ENCODE assay signal across 8 mouse cellular contexts in genomic region chr10:61679545-61679944, GRCm38 (mm10). TPM values are rescaled to one million over a fixed set of nuclear protein-coding genes. Genes with fewer than 3 reads are reported as not detected.
DNase-seq lines count a peak whose midpoint lies in the region; ATAC-seq and TF ChIP-seq lines count a peak whose summit lies in the region.

No protein-coding gene starts in this region.

- TF ChIP-seq POLR2A in kidney, adult 2 months (IDR thresholded peaks at IDR 0.05; ENCODE audit: low read depth, low read length) = no peak
- no peak for TF ChIP-seq POLR2A in bone marrow, adult 2 months (IDR thresholded peaks at IDR 0.05; ENCODE audit: borderline replicate concordance, control insufficient read depth, low read depth, low read length)

- no peak for ATAC-seq in heart, postnatal 0 days (ENCODE audit: insufficient read depth, low read depth)
- no peak; the same call in 1 of the 2 replicates for ATAC-seq in midbrain, embryonic 12.5 days (ENCODE audit: low FRiP score, low read depth)
- ATAC-seq in monocyte, adult 5-6 weeks (replicated peaks; ENCODE audit: insufficient number of reproducible peaks, low FRiP score, low TSS enrichment, poor library complexity, severe bottlenecking) = no peak

- H3K4me3 ChIP-seq in kidney, adult 2 months (ENCODE audit: insufficient read depth, low read depth, low read length) = peak overlapping the region; percentile 66
- peak overlapping the region; percentile 70 for H3K4me3 ChIP-seq in bone marrow, adult 2 months (replicated peaks; ENCODE audit: control insufficient read depth, low read depth, low read length)
- peak overlapping the region; percentile 98 for H3K4me3 ChIP-seq in heart, postnatal 0 days (ENCODE audit: low read depth, low read length)
- peak overlapping the region; percentile 99 for H3K4me3 ChIP-seq in midbrain, embryonic 12.5 days

- TF ChIP-seq EP300 in heart, postnatal 0 days (IDR thresholded peaks at IDR 0.05; ENCODE audit: low read depth) = no peak

- peak overlapping the region; percentile 86 for H3K27ac ChIP-seq in kidney, adult 2 months (ENCODE audit: insufficient read depth, low read depth, low read length)
- H3K27ac ChIP-seq in bone marrow, adult 2 months (ENCODE audit: control insufficient read depth, insufficient read depth, low read depth, low read length, poor library complexity) = peak overlapping the region; percentile 31; the same call in 1 of the 2 replicates
- H3K27ac ChIP-seq in heart, postnatal 0 days (ENCODE audit: low read depth) = peak overlapping the region; percentile 91
- peak overlapping the region; percentile 46; the same call in 1 of the 2 replicates for H3K27ac ChIP-seq in midbrain, embryonic 12.5 days (replicated peaks)

- DNase-seq in kidney, adult 2 months = no peak
- DNase-seq in kidney, postnatal 10 days = no peak
- DNase-seq in heart, postnatal 0 days (ENCODE audit: low spot score) = no peak
- no peak for DNase-seq in adrenal gland, adult 8-10 months
- no peak for DNase-seq in embryo, embryonic 10.5 days (ENCODE audit: low spot score)

- H3K9ac ChIP-seq in heart, postnatal 0 days (replicated peaks; ENCODE audit: low read depth, low read length) = peak overlapping the region; percentile 97
- H3K9ac ChIP-seq in midbrain, embryonic 12.5 days (replicated peaks) = peak overlapping the region; percentile 97

- no peaks in the 10 kb centered on the region for H3K27me3 ChIP-seq in kidney, adult 2 months (replicated peaks; ENCODE audit: control insufficient read depth, insufficient read depth, low read length)
- no peaks in the 10 kb centered on the region for H3K27me3 ChIP-seq in heart, postnatal 0 days (ENCODE audit: control insufficient read depth, insufficient read depth, low read length)
- no peaks in the 10 kb centered on the region for H3K27me3 ChIP-seq in midbrain, embryonic 12.5 days

- no peaks in the 10 kb centered on the region for H3K9me3 ChIP-seq in heart, postnatal 0 days (replicated peaks; ENCODE audit: control insufficient read depth, low read length)
- H3K9me3 ChIP-seq in midbrain, embryonic 12.5 days = no peaks in the 10 kb centered on the region

- no peak for TF ChIP-seq CTCF in kidney, adult 2 months (conservative IDR thresholded peaks at IDR 0.05; ENCODE audit: insufficient read depth, insufficient read length, low read depth, low read length)
- no peak for TF ChIP-seq CTCF in bone marrow, adult 2 months (IDR thresholded peaks at IDR 0.05; ENCODE audit: control insufficient read depth, insufficient read depth, low read length)
- no peak for TF ChIP-seq CTCF in heart, postnatal 0 days (IDR thresholded peaks at IDR 0.05; ENCODE audit: low read depth)

- H3K4me2 ChIP-seq in heart, postnatal 0 days (ENCODE audit: low read depth, low read length) = peak overlapping the region; percentile 75
- H3K4me2 ChIP-seq in midbrain, embryonic 12.5 days (replicated peaks) = peak overlapping the region; percentile 82

- H3K36me3 ChIP-seq in kidney, adult 2 months (ENCODE audit: control insufficient read depth, insufficient read depth, low read length) = no peaks in the 10 kb centered on the region
- H3K36me3 ChIP-seq in heart, postnatal 0 days (replicated peaks; ENCODE audit: control insufficient read depth, insufficient read depth, low read length) = 0 out of 2 replicates have a peak, but pooled peaks cover 11% of the 10 kb centered on the region
- H3K36me3 ChIP-seq in midbrain, embryonic 12.5 days = peaks cover 12% of the 10 kb centered on the region

- WGBS in kidney, adult 2 months = 32% methylated on average over 9 of the region's 9 CpGs
- WGBS in bone marrow, adult 2 months = 48% methylated on average over 9 of the region's 9 CpGs
- 32% methylated on average over 9 of the region's 9 CpGs for WGBS in heart, postnatal 0 days
- WGBS in midbrain, embryonic 12.5 days = 35% methylated on average over 9 of the region's 9 CpGs

- H3K4me1 ChIP-seq in kidney, adult 2 months (ENCODE audit: control insufficient read depth, insufficient read depth, low read length) = no peaks in the 10 kb centered on the region
- peaks cover 2% of the 10 kb centered on the region; the same call in 1 of the 2 replicates for H3K4me1 ChIP-seq in bone marrow, adult 2 months (ENCODE audit: control insufficient read depth, insufficient read depth, low read length)
- H3K4me1 ChIP-seq in heart, postnatal 0 days (ENCODE audit: control insufficient read depth, insufficient read depth) = peaks cover 15% of the 10 kb centered on the region
- peaks cover 15% of the 10 kb centered on the region for H3K4me1 ChIP-seq in midbrain, embryonic 12.5 days

RNA-seq across cellular contexts. Expression of gene Sar1a, which starts 0.6 kb away (rescaled TPM):
- polyA plus RNA-seq in kidney, adult 2 months (2012; rRNA removed) = 64.3 and 67.7 TPM in 2 replicates
- polyA plus RNA-seq in bone marrow, adult 2 months (2011; ENCODE audit: insufficient read depth, insufficient read length, low replicate concordance, missing spikeins) = 52.5 and 68.8 TPM in 2 replicates
- total RNA-seq in heart, postnatal 0 days (2014; rRNA removed; ENCODE audit: low replicate concordance) = 137 and 148 TPM in 2 replicates
- polyA plus RNA-seq in heart, postnatal 0 days (2015; fragmentation: Nextera tagmentation; extraction: Ambion mirVana) = 140 and 151 TPM in 2 replicates
- 203 and 228 TPM in 2 replicates for polyA plus RNA-seq in midbrain, embryonic 12.5 days (2016; fragmentation: Nextera tagmentation; extraction: Ambion mirVana)
- 189 to 231 TPM (median 229 TPM) in 3 replicates for total RNA-seq in monocyte, adult 5-6 weeks (2017)
- 100 to 1,000 TPM; 192 to 224 (median 209) TPM for total RNA-seq in adrenal gland, adult 8-10 months (2022)

RNA-seq across cellular contexts. Expression of gene Tysnd1, which starts 15.8 kb away (rescaled TPM):
- polyA plus RNA-seq in kidney, adult 2 months (2012; rRNA removed) = 75.4 and 101 TPM in 2 replicates
- 12.3 and 29.2 TPM in 2 replicates for polyA plus RNA-seq in bone marrow, adult 2 months (2011; ENCODE audit: insufficient read depth, insufficient read length, low replicate concordance, missing spikeins)
- 53.0 and 62.0 TPM in 2 replicates for total RNA-seq in heart, postnatal 0 days (2014; rRNA removed; ENCODE audit: low replicate concordance)
- polyA plus RNA-seq in heart, postnatal 0 days (2015; fragmentation: Nextera tagmentation; extraction: Ambion mirVana) = 14.5 and 16.1 TPM in 2 replicates
- 30.9 and 33.2 TPM in 2 replicates for polyA plus RNA-seq in midbrain, embryonic 12.5 days (2016; fragmentation: Nextera tagmentation; extraction: Ambion mirVana)
- 6.6 to 14.0 TPM (median 9.7 TPM) in 3 replicates for total RNA-seq in monocyte, adult 5-6 weeks (2017)
- total RNA-seq in adrenal gland, adult 8-10 months (2022) = 100 to 1,000 TPM in 2 of 4 experiments, 10 to 100 TPM in 2; 58.1 to 133 (median 96.3) TPM

RNA-seq across cellular contexts. Expression of gene Ppa1, which starts 31.2 kb away (rescaled TPM):
- polyA plus RNA-seq in kidney, adult 2 months (2012; rRNA removed) = 34.6 and 34.9 TPM in 2 replicates
- 11.7 and 19.7 TPM in 2 replicates for polyA plus RNA-seq in bone marrow, adult 2 months (2011; ENCODE audit: insufficient read depth, insufficient read length, low replicate concordance, missing spikeins)
- 28.2 and 35.5 TPM in 2 replicates for total RNA-seq in heart, postnatal 0 days (2014; rRNA removed; ENCODE audit: low replicate concordance)
- 53.0 and 54.8 TPM in 2 replicates for polyA plus RNA-seq in heart, postnatal 0 days (2015; fragmentation: Nextera tagmentation; extraction: Ambion mirVana)
- 236 and 247 TPM in 2 replicates for polyA plus RNA-seq in midbrain, embryonic 12.5 days (2016; fragmentation: Nextera tagmentation; extraction: Ambion mirVana)
- 13.3 to 20.4 TPM (median 17.9 TPM) in 3 replicates for total RNA-seq in monocyte, adult 5-6 weeks (2017)
- total RNA-seq in adrenal gland, adult 8-10 months (2022) = 100 to 1,000 TPM in 2 of 4 experiments, 10 to 100 TPM in 2; 70.0 to 114 (median 96.9) TPM

RNA-seq across cellular contexts. Expression of gene Aifm2, which starts 35.5 kb away (rescaled TPM):
- 27.7 and 29.0 TPM in 2 replicates for polyA plus RNA-seq in kidney, adult 2 months (2012; rRNA removed)
- 9.2 and 14.9 TPM in 2 replicates for polyA plus RNA-seq in bone marrow, adult 2 months (2011; ENCODE audit: insufficient read depth, insufficient read length, low replicate concordance, missing spikeins)
- 34.7 and 53.4 TPM in 2 replicates for total RNA-seq in heart, postnatal 0 days (2014; rRNA removed; ENCODE audit: low replicate concordance)
- polyA plus RNA-seq in heart, postnatal 0 days (2015; fragmentation: Nextera tagmentation; extraction: Ambion mirVana) = 33.9 and 34.2 TPM in 2 replicates
- 6.7 and 7.3 TPM in 2 replicates for polyA plus RNA-seq in midbrain, embryonic 12.5 days (2016; fragmentation: Nextera tagmentation; extraction: Ambion mirVana)
- 8.5 to 18.3 TPM (median 17.4 TPM) in 3 replicates for total RNA-seq in monocyte, adult 5-6 weeks (2017)
- 100 to 1,000 TPM; 185 to 376 (median 281) TPM for total RNA-seq in adrenal gland, adult 8-10 months (2022)

Comparison
In these comparisons a context has a peak if more than half of its experiments do, and no peak if none do; other contexts are left out.
1. H3K27ac ChIP-seq: peak in every context shown above with its lines; median percentile 91 in heart, postnatal 0 days; 86 in kidney, adult 2 months; 46 in midbrain, embryonic 12.5 days; 31 in bone marrow, adult 2 months.